Mouse (Mus musculus): Measurements from ENCODE around the gene Fcer1g.

DNA sequence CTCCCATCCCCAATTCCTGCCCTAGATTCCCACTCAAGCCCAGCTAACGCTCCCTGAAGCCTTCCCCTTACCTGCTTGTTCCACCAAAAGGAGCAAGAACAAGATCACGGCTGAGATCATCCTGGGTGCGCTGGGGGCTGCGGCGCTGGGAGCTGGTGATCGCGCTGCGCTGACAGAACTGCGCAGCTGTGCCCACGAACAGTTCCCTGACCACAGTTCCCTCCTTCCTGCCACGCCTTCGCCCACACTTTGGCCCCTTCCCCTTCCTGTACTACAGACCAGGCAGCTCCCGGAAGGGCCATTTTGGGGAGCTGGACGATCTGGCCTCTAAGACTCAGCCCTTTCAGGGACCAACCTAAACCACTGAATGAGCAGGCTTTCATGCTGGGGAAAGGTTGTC lies at the start of gene Fcer1g:
- TF ChIP-seq CTCF (IDR thresholded peaks at IDR 0.05; ENCODE audit: low read depth): no peak
- no peak for TF ChIP-seq EP300 (IDR thresholded peaks at IDR 0.05; ENCODE audit: low read depth)
